Mouse (Mus musculus) embryonic fibroblast, embryonic 13.5 days (primary cell): ENCODE measurements at regions not wholly inside any gene's neighbourhood (a gene's known extent, or its start where the extent isn't known, plus 50 kb on each side); places are given as distances from the start of the nearest gene placed in this dataset.

Source experiments
- CTCF ChIP-seq: IDR thresholded peaks from 2 replicates; pipeline ENCODE4 v1.5.1; 2011; ENCODE audit warnings: mild to moderate bottlenecking, control low read depth, low read length, moderate library complexity, borderline replicate concordance; ENCODE audit not compliant: insufficient read depth
- POLR2A ChIP-seq: IDR thresholded peaks from 2 replicates; pipeline ENCODE4 v1.6.1; 2011; ENCODE audit warnings: low read depth, mild to moderate bottlenecking, control low read depth, low read length, moderate library complexity

GRCm38 (mm10) chr1:144307017-144307853 lies 58.2 kb upstream of the Rgs1 start:
- TF ChIP-seq POLR2A (no peak), CTCF (no peak)
